Mouse (Mus musculus) left cerebral cortex, postnatal 4 days (tissue): Measurements from ENCODE around the gene Pxk. TPM values are rescaled to one million over a fixed set of nuclear protein-coding genes. Genes with fewer than 3 reads are reported as not detected.

Experiments
- DNase-seq: peaks from one replicate; pipeline ENCODE4 v3.0.0-alpha.2; 2022
- intact Hi-C: fragments of 180-260 bp; cut with DNase I; formaldehyde crosslinking; loops from one replicate; pipeline ENCODE4 v1.15.1; 2025
- total RNA-seq, 2 experiments: library from RNA; stranded (reverse); gene quantifications; 2 replicates each; pipeline ENCODE4 v1.2.3; 2021

Gene Pxk
- total RNA-seq, 2 experiments from 2014 or later, result 32.3 to 38.0 TPM

DNA sequence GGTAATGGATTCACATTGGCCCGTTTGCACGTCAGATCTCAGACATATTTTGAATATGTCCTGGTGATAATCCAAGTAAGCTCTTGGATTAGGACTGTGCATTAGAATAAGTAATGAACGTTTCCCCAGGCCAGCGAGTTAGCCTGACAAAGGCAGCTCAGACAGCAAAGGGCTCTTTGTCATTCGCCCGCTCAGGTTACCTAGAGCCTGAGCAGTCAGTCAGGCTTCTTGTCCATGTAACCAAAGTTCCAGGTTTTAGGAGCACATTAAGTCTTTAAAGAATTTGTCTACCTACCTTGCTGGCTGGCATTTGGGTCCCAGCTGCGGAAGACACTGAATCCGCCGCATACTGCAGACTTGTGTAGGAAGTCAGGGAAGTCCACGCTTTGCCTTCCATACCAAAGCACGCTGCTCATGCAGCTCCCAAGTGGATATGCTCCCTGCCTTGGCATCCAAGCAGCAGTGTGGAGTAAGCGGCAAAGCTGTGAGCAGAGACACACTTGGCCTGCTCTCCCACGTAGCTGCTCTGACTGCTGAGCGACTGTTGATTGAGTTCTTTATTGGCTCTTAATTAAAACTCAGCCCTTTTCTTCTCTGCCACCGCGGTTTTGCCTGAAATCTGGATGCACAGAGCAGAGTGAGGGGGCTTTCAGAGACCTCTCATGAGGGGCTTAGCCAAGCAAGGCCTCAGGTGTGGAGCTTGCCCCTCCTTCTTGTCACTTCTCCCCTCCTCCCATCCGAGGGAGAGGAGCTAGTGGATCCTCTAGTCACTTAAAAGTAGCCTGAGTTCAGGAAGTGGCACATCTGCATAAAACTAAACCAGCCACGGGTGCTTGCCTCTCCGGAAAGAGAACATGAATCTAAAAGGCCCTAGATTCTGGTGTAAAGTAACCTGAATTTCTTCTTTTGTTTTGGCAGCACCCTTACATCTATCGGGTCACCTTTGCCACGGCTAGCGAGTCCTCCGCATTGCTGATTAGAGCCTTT lies 42.0 kb downstream of the Pxk start:
- DNase-seq, result no peak

GRCm38 (mm10) chr14:8141131-8141530 lies 43.1 kb downstream of the Pxk start:
- intact Hi-C loops, result no loop called here
- DNase-seq, result no peak

More for the DNA sequence above, 42.0 kb downstream of the Pxk start:
- intact Hi-C loops, result no loop called here

GRCm38 (mm10) chr14:8145594-8146558 lies 47.9 kb downstream of the Pxk start:
- intact Hi-C loops, result no loop called here
- DNase-seq, result no peak

DNA sequence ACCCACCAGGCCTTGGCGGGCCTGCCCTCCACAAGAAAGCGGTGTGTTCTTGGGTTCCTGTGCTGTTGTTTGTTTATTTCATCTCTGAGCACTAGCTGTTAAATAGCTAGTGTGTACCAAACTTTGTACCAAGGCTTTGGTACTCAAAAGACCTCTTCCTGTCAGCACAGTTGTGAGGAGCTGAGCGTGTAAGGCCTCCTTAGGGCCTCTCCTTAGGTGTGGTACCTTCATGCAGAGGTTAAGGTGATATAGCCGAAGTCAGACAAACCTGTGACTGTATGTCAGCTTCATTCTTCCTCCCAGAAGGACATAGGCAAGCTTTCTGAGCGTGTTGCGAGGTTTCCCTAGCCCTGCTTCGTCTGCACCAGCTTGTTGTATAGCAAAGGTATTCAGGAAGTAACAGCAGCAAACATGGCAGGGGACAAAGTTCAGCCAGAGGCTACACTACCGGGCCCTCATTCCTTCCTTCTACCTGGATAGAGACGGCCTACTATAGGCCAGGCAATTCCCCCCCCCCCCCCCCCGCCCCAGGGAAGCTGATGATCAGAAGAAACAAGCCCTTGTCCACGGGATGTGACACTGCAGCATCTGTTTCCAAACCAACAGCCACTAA lies 48.7 kb downstream of the Pxk start:
- DNase-seq, result no peak
- intact Hi-C loops, result no loop called here

GRCm38 (mm10) chr14:8148842-8149241 lies 50.8 kb downstream of the Pxk start:
- DNase-seq, result no peak
- intact Hi-C loops, result no loop called here

GRCm38 (mm10) chr14:8151757-8152156 lies 53.7 kb downstream of the Pxk start:
- no peak for DNase-seq
- intact Hi-C loops, result no loop called here

DNA sequence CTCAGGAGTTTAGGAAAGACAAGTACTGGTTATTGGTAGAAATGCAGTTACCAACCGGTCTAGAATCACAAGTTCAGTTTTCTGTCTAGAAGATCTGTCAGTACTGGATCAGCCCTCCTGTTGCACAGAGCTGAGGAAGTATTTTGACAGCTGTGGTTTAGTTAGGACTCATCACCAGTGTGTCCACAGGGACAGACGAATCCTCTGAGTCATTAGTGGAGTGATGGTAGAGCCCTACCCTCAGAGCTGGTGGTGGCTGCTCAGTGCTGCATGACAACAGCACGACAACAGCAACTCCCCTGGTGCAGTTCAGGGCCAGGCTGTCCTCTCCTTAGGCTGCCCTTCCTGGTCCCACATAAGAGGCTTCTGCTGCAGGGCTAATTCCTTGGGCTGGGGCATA lies 56.1 kb downstream of the Pxk start:
- intact Hi-C loops, result no loop called here
- DNase-seq, result no peak

GRCm38 (mm10) chr14:8156947-8157346 lies 58.9 kb downstream of the Pxk start:
- intact Hi-C loops, result no loop called here

DNA sequence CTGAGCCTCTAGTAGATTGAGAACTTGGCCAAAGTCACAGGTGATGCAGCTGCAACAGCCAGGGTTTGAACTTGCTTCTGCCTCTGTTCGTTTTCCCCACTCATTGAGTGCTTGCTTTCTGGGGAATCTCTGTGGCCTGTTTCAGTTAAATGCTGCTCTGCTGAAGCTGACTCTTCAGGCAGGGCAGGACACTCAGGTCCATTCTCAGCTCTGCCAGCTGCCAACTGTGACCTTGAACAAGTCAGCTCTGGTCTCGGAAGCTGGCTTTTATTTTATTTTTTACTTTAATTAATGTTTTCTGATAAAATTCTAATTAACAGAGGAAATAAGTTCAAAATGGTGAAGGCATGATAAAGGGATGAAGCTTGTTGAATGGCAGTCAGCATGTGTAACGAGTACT lies 60.7 kb downstream of the Pxk start:
- intact Hi-C loops, result no loop called here
- no peak for DNase-seq

More at GRCm38 (mm10) chr14:8156947-8157346, 58.9 kb downstream of the Pxk start:
- no peak for DNase-seq

GRCm38 (mm10) chr14:8159141-8159540 lies 61.1 kb downstream of the Pxk start:
- intact Hi-C loops, result no loop called here
- no peak for DNase-seq

DNA sequence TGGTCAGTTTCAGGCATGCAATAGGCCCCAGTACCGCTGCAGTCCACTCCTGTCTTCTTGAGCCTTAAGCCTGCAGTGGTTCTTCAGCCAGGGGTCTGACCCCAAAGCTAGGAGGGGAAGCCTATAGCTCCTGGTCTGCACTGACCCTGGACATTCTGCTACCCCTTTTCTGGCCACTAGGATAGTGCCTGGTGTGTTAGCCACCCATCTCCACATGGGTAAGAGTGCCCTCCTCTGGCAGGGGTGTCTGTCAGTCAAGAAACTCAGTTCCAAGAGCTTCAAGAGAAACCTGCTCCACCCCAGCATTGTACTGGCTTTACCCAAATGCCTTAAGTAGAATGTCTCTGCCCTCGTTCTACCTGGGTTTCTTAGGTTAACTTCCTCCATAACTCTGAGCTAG lies 63.8 kb downstream of the Pxk start:
- intact Hi-C loops, result loop anchor here (5.0 kb wide), 1 partner anchor 69 kb away; no protein-coding TSS in a partner anchor
- DNase-seq, result peak; percentile 18

DNA sequence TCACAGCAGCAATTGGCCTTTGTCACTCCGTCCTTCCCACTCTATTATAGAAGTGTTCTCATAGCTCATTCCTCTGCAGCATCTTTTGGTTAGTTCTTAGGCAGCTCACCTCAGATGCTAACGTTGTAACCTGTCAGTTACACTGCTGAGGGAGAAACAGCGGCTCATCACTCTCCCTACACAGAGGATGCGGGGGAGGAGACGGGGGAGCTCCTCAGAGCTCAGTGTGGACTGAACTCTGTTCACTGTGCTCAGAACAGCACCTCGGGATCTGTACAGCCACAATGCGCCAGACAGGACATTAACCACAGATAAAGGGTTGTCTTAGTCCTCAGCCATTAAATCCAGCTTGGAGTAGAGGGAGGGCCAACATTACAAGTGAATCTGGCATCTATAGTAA lies 66.5 kb downstream of the Pxk start:
- intact Hi-C loops, result loop anchor here (5.0 kb wide), 1 partner anchor 72 kb away; no protein-coding TSS in a partner anchor
- no peak for DNase-seq

DNA sequence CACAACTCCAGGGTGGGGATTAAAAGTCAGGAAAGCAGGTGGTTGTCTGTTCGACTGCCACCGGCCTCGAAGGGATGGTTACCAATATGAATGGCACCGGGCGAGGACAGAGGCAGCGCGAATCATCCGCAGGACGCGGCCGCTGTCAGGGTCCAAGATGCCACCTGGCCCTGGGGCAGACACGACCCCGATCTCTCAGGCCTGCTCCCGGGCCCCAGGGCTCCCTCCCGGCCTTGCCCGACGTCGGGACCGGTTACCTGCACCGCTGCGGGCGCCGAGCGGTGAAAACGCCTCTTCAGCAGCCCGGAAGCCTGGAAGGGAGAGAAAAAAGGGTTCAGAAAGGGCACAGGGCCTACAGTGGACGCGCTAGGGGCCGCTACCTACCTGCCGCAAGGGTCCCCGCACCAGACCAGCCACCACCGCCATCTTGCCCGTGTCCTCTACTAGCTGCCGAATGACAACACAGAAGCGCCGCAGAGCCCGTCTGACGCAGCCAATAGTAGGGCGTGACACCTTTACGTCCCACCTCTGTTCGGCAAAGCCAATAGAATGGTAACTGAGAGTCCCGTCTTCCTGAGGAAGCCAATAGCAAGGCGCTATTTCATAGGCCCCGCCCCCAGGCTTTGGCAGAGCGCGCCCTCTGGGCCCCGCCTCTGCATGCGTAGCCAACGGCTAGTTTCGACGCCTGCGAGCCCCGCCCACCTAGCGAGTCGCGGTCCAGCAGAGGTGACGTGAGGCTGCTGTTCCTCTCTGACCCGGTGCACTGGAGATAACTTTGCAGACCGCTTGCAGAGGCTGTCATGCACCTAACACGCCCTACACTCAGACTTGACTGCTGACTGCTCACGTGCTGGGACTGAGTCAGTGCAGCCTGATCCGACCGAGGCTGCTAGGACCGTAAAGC lies 74.7 kb downstream of the Pxk start, which contains the start of gene Pdhb:
TSS of gene Pdhb (minus strand) at position 519 of the 904 bp plus-strand sequence.
- intact Hi-C loops, result loop anchor here (10.0 kb wide), 1 partner anchor 172 kb away; no protein-coding TSS in a partner anchor
- DNase-seq, result peak; percentile 99

- intact Hi-C loops, result loop anchor here (10.0 kb wide), 1 partner anchor 171 kb away; no protein-coding TSS in a partner anchor
These were observed 75.7 kb downstream of the Pxk start for GRCm38 (mm10) chr14:8173542-8174250.

DNA sequence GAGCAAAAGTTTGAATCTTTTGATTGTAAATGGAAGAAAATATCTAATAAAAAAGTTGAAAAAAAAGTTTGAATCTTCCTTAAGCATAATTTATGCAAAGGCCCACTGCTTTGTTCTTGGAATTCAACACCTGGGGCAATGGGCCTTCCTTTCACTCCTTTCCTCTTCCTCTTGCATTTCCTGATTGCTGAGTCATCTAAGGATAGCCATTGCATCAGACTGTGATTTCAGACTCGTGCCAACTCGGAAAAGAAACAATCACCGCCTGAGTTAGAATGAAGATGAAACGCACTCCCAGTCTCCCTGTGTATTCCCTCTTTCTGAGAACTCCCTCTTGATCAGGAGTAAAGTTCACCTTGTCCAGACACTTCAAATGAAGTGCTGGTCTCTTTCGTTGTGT lies 76.6 kb downstream of the Pxk start:
- no peak for DNase-seq
- intact Hi-C loops, result loop anchor here (10.0 kb wide), 1 partner anchor 170 kb away; no protein-coding TSS in a partner anchor

More at GRCm38 (mm10) chr14:8173542-8174250, 75.7 kb downstream of the Pxk start:
- DNase-seq, result peak; percentile 26

DNA sequence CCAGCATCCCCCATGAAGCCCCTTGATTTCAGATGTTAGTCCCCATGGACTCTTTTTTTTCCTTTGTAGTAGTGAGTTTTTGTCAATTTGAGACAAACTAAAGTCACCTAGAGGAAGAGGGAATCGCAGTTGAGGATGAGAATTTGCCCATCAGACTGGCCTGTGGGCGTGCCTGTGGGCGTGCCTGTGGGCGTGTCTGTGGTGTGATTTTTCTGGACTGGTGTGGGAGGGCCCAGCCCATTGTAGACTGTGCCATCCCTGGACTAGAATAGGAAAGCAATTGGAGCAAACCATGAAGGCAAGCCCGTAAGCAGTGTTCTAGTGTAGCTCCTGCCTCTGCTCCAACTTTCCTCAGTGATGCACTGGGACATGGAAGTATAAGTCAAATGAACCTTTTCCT lies 78.2 kb downstream of the Pxk start:
- no peak for DNase-seq

GRCm38 (mm10) chr14:8180371-8181035 lies 82.5 kb downstream of the Pxk start:
- intact Hi-C loops, result no loop called here
- DNase-seq, result no peak

More for the DNA sequence above, 78.2 kb downstream of the Pxk start:
- intact Hi-C loops, result loop anchor here (10.0 kb wide), 1 partner anchor 169 kb away; no protein-coding TSS in a partner anchor

DNA sequence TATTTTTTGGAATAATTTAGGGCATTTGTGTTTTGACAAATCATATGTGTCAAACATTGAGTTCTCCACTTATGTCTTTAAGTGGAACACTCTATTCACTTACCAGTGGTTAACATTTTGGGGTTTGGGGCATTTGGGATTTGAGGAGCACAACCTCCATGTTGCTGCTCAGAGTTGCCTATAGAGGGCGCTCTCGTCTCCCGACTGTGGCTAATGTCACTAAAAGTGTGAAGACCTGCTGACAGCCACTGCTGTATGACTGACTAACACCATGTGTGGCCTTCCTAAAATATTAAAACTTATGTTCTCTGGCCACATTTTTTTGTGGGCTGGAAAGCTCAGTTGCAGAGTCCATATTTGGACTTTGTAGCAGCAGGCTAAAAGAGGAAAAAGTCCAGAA lies 85.3 kb downstream of the Pxk start:
- no peak for DNase-seq

More for the DNA sequence above, 85.3 kb downstream of the Pxk start:
- intact Hi-C loops, result no loop called here
